Mouse (Mus musculus): ENCODE results near the gene Fam129c. TPM values are rescaled to one million over a fixed set of nuclear protein-coding genes. Genes with fewer than 3 reads are reported as not detected.

The Fam129c gene
- total RNA-seq, 2 experiments from 2014 or later: 3.9 to 4.0 TPM

GRCm38 (mm10) chr8:71572077-71572476 lies 25.4 kb upstream of the Fam129c start:
- intact Hi-C loops (cut with DNase I): no loop called here
- no peak for DNase-seq (ENCODE audit: low spot score in 2 of 2)

GRCm38 (mm10) chr8:71572847-71573633 lies 24.4 kb upstream of the Fam129c start:
- DNase-seq (ENCODE audit: low spot score in 2 of 2): peak; percentile 68 to 75
- intact Hi-C loops (cut with DNase I): no loop called here

GRCm38 (mm10) chr8:71574426-71574825 lies 23.0 kb upstream of the Fam129c start:
- intact Hi-C loops (cut with DNase I): no loop called here
- DNase-seq (ENCODE audit: low spot score in 2 of 2): no peak

- no peak for DNase-seq (ENCODE audit: low spot score in 2 of 2)
- intact Hi-C loops (cut with DNase I): no loop called here
These were observed 22.4 kb upstream of the Fam129c start for GRCm38 (mm10) chr8:71575020-71575419.

GRCm38 (mm10) chr8:71577856-71578387 lies 19.5 kb upstream of the Fam129c start:
- DNase-seq (ENCODE audit: low spot score in 2 of 2): no peak
- intact Hi-C loops (cut with DNase I): no loop called here

- DNase-seq (ENCODE audit: low spot score in 2 of 2): no peak
- intact Hi-C loops (cut with DNase I): no loop called here
These were observed 18.4 kb upstream of the Fam129c start for GRCm38 (mm10) chr8:71579009-71579408.

- intact Hi-C loops (cut with DNase I): no loop called here
- DNase-seq (ENCODE audit: low spot score in 2 of 2): no peak
These were observed 18.0 kb upstream of the Fam129c start for GRCm38 (mm10) chr8:71579476-71579875.

- intact Hi-C loops (cut with DNase I): no loop called here
- no peak for DNase-seq (ENCODE audit: low spot score in 2 of 2)
These were observed 17.2 kb upstream of the Fam129c start for GRCm38 (mm10) chr8:71580201-71580600.

GRCm38 (mm10) chr8:71586891-71587290 lies 10.6 kb upstream of the Fam129c start:
- intact Hi-C loops (cut with DNase I): no loop called here
- DNase-seq (ENCODE audit: low spot score in 2 of 2): no peak

GRCm38 (mm10) chr8:71588762-71589161 lies 8.7 kb upstream of the Fam129c start:
- intact Hi-C loops (cut with DNase I): no loop called here
- DNase-seq (ENCODE audit: low spot score in 2 of 2): no peak

GRCm38 (mm10) chr8:71591017-71591416 lies 6.4 kb upstream of the Fam129c start:
- intact Hi-C loops (cut with DNase I): no loop called here
- DNase-seq (ENCODE audit: low spot score in 2 of 2): no peak

- intact Hi-C loops (cut with DNase I): loop anchor here (2.0 kb wide), 1 partner anchor 23 kb away; the partner anchor contains the start of gene Slc27a1
- DNase-seq (ENCODE audit: low spot score in 2 of 2): peak; percentile 98 to 99
These were observed 5.7 kb upstream of the Fam129c start, which contains the start of gene Pgls for GRCm38 (mm10) chr8:71591471-71592373. Pgls (plus strand) TSS chr8:71592176.

GRCm38 (mm10) chr8:71592374-71593170 lies 4.9 kb upstream of the Fam129c start:
- intact Hi-C loops (cut with DNase I): loop anchor here (2.0 kb wide), 1 partner anchor 24 kb away; the partner anchor contains the start of gene Slc27a1
- peak; percentile 93 to 94 for DNase-seq (ENCODE audit: low spot score in 2 of 2)

GRCm38 (mm10) chr8:71593556-71594323 lies 3.7 kb upstream of the Fam129c start:
- intact Hi-C loops (cut with DNase I): loop anchor here (2.0 kb wide), 1 partner anchor 25 kb away; the partner anchor contains the start of gene Slc27a1
- no peak for DNase-seq (ENCODE audit: low spot score in 2 of 2)

GRCm38 (mm10) chr8:71594324-71594722 lies 3.1 kb upstream of the Fam129c start:
- no peak for DNase-seq (ENCODE audit: low spot score in 2 of 2)
- intact Hi-C loops (cut with DNase I): no loop called here

- intact Hi-C loops (cut with DNase I): loop anchor here (2.0 to 5.0 kb wide), 2 partner anchors 33 to 66 kb away; no protein-coding TSS in a partner anchor
- peak; percentile 87 to 88 for DNase-seq (ENCODE audit: low spot score in 2 of 2)
These were observed 1.6 kb upstream of the Fam129c start for GRCm38 (mm10) chr8:71595862-71596261.

GRCm38 (mm10) chr8:71596384-71596783 lies 1.1 kb upstream of the Fam129c start:
- DNase-seq (ENCODE audit: low spot score in 2 of 2): no peak
- intact Hi-C loops (cut with DNase I): loop anchor here (2.0 to 5.0 kb wide), 2 partner anchors 34 to 66 kb away; no protein-coding TSS in a partner anchor

- intact Hi-C loops (cut with DNase I): loop anchor here (2.0 to 5.0 kb wide), 2 partner anchors 34 to 66 kb away; no protein-coding TSS in a partner anchor
- no peak for DNase-seq (ENCODE audit: low spot score in 2 of 2)
These were observed 650 bp upstream of the Fam129c start for GRCm38 (mm10) chr8:71596798-71597197.

All from left cerebral cortex, postnatal 36 days (tissue).